15 mouse cellular contexts compared by ENCODE assay signal in genomic region chr11:98320806-98321676, GRCm38 (mm10). TPM values are rescaled to one million over a fixed set of nuclear protein-coding genes. Genes with fewer than 3 reads are reported as not detected.
DNase-seq lines count a peak whose midpoint lies in the region; ATAC-seq and TF ChIP-seq lines count a peak whose summit lies in the region.
"Had no signal": no experiment of that assay in that cellular context is flagged by ENCODE, and none has a peak within 500 bp of the region (broad histone marks: within the 10 kb centered on the region; RNA-seq: fewer than 3 reads in every experiment).

No protein-coding gene starts in this region.

- peak overlapping the region; percentile 84 for H3K27ac ChIP-seq in forebrain, postnatal 0 days (ENCODE audit: low read depth, low read length)
- H3K27ac ChIP-seq in neural tube, embryonic 14.5 days (ENCODE audit: low read depth, low read length), result peak overlapping the region; percentile 41
- H3K27ac ChIP-seq in liver, embryonic 12.5 days, result no peak overlapping the region
- H3K27ac ChIP-seq: heart, embryonic 10.5 days; limb, embryonic 10.5 days; lung, embryonic 15.5 days had no signal

- H3K9me3 ChIP-seq in forebrain, postnatal 0 days (ENCODE audit: low read length), result no peaks in the 10 kb centered on the region
- H3K9me3 ChIP-seq in neural tube, embryonic 14.5 days (ENCODE audit: control insufficient read depth, low read length), result no peaks in the 10 kb centered on the region
- H3K9me3 ChIP-seq in liver, embryonic 12.5 days (replicated peaks), result no peaks in the 10 kb centered on the region
- H3K9me3 ChIP-seq: heart, embryonic 10.5 days; limb, embryonic 10.5 days; lung, embryonic 15.5 days had no signal

- peak; percentile 32; the same call in 1 of the 2 replicates for ATAC-seq in forebrain, postnatal 0 days
- no peak for ATAC-seq in neural tube, embryonic 14.5 days (ENCODE audit: low read depth)
- no peak for ATAC-seq in liver, embryonic 12.5 days

- H3K4me1 ChIP-seq in forebrain, postnatal 0 days (ENCODE audit: insufficient read depth), result peaks cover 26% of the 10 kb centered on the region; the same call in 1 of the 2 replicates
- peaks cover 7% of the 10 kb centered on the region; the same call in 1 of the 2 replicates for H3K4me1 ChIP-seq in neural tube, embryonic 14.5 days (ENCODE audit: control insufficient read depth, insufficient read depth, low read length)
- no peaks in the 10 kb centered on the region for H3K4me1 ChIP-seq in liver, embryonic 12.5 days
- H3K4me1 ChIP-seq: heart, embryonic 10.5 days; limb, embryonic 10.5 days; lung, embryonic 15.5 days had no signal

- peak overlapping the region; percentile 17; the same call in 1 of the 2 replicates for H3K4me3 ChIP-seq in forebrain, postnatal 0 days (ENCODE audit: low read depth, low read length)
- H3K4me3 ChIP-seq in neural tube, embryonic 14.5 days (ENCODE audit: low read depth, low read length), result no peak overlapping the region
- H3K4me3 ChIP-seq in liver, embryonic 12.5 days, result no peak overlapping the region
- H3K4me3 ChIP-seq: heart, embryonic 10.5 days; limb, embryonic 10.5 days; lung, embryonic 15.5 days; myocyte had no signal

- peak overlapping the region; percentile 52 for H3K9ac ChIP-seq in forebrain, postnatal 0 days
- no peak overlapping the region for H3K9ac ChIP-seq in neural tube, embryonic 14.5 days (replicated peaks; ENCODE audit: low read depth, low read length)
- H3K9ac ChIP-seq in liver, embryonic 12.5 days, result no peak overlapping the region
- H3K9ac ChIP-seq: lung, embryonic 15.5 days had no signal

- H3K27me3 ChIP-seq in forebrain, postnatal 0 days (ENCODE audit: insufficient read depth, low read length), result peaks cover 31% of the 10 kb centered on the region
- H3K27me3 ChIP-seq in neural tube, embryonic 14.5 days (ENCODE audit: control insufficient read depth, insufficient read depth, low read length), result peaks cover 54% of the 10 kb centered on the region
- peaks cover 100% of the 10 kb centered on the region for H3K27me3 ChIP-seq in liver, embryonic 12.5 days (replicated peaks)

- DNase-seq in right cerebral cortex, postnatal 10 days (ENCODE audit: low spot score in 2 of 2), result peak; percentile 57 to 65
- no peak for DNase-seq in right cerebral cortex, adult 18-20 months
- peak; percentile 65 to 70 for DNase-seq in cerebellum, postnatal 25 days
- peak; percentile 80 for DNase-seq in forebrain, postnatal 0 days
- no peak for DNase-seq in lung, postnatal 4 days
- DNase-seq in urinary bladder, postnatal 25 days (ENCODE audit: low spot score), result no peak
- DNase-seq: kidney, postnatal 25 days had no signal

- peak overlapping the region; percentile 49 for H3K4me2 ChIP-seq in forebrain, postnatal 0 days (ENCODE audit: low read depth)
- peak overlapping the region; percentile 23; the same call in 1 of the 2 replicates for H3K4me2 ChIP-seq in neural tube, embryonic 14.5 days (ENCODE audit: low read depth, low read length)
- no peak overlapping the region for H3K4me2 ChIP-seq in liver, embryonic 12.5 days
- H3K4me2 ChIP-seq: lung, embryonic 15.5 days had no signal

- no peak for TF ChIP-seq CTCF in forebrain, postnatal 0 days (IDR thresholded peaks at IDR 0.05; ENCODE audit: low read depth)

- no peaks in the 10 kb centered on the region for H3K36me3 ChIP-seq in forebrain, postnatal 0 days (ENCODE audit: insufficient read depth)
- H3K36me3 ChIP-seq in neural tube, embryonic 14.5 days (ENCODE audit: control insufficient read depth, insufficient read depth, low read length), result no peaks in the 10 kb centered on the region
- no peaks in the 10 kb centered on the region for H3K36me3 ChIP-seq in liver, embryonic 12.5 days
- H3K36me3 ChIP-seq: limb, embryonic 10.5 days; lung, embryonic 15.5 days had no signal

- WGBS in forebrain, postnatal 0 days, result 2% methylated on average over 30 of the region's 30 CpGs
- under 1% methylated on average over 30 of the region's 30 CpGs for WGBS in neural tube, embryonic 14.5 days
- 3% methylated on average over 30 of the region's 30 CpGs for WGBS in liver, embryonic 12.5 days (ENCODE audit: insufficient replicate concordance)

RNA-seq across cellular contexts. Expression of gene Neurod2, which starts 8.4 kb away (rescaled TPM):
- 133 and 140 TPM in 2 replicates for total RNA-seq in forebrain, postnatal 0 days (2014; rRNA removed)
- polyA plus RNA-seq in forebrain, postnatal 0 days (2015; fragmentation: Nextera tagmentation; extraction: Ambion mirVana), result 74.9 and 77.3 TPM in 2 replicates
- polyA plus RNA-seq in neural tube, embryonic 14.5 days (2014; fragmentation: Nextera tagmentation; extraction: Ambion mirVana), result 25.3 and 25.5 TPM in 2 replicates
- not detected in 2 replicates for polyA plus RNA-seq in liver, embryonic 12.5 days (2016; fragmentation: Nextera tagmentation; extraction: Ambion mirVana)
- total RNA-seq: common myeloid progenitor, adult 5-6 weeks; ES-E14 had no signal
- polyA plus RNA-seq: heart, embryonic 10.5 days; limb, embryonic 10.5 days; lung, embryonic 15.5 days; myocyte had no signal

RNA-seq across cellular contexts. Expression of gene Ppp1r1b, which starts 27.2 kb away (rescaled TPM):
- total RNA-seq in forebrain, postnatal 0 days (2014; rRNA removed), result 19.4 and 32.5 TPM in 2 replicates
- 91.4 and 121 TPM in 2 replicates for polyA plus RNA-seq in forebrain, postnatal 0 days (2015; fragmentation: Nextera tagmentation; extraction: Ambion mirVana)
- polyA plus RNA-seq in neural tube, embryonic 14.5 days (2014; fragmentation: Nextera tagmentation; extraction: Ambion mirVana), result 1.3 and 2.4 TPM in 2 replicates
- polyA plus RNA-seq in liver, embryonic 12.5 days (2016; fragmentation: Nextera tagmentation; extraction: Ambion mirVana), result 0.10 TPM in 1 of 2 replicates, not detected in the other
- total RNA-seq: common myeloid progenitor, adult 5-6 weeks had no signal
- polyA plus RNA-seq: myocyte had no signal

RNA-seq across cellular contexts. Expression of gene Stard3, which starts 37.1 kb away (rescaled TPM):
- 36.2 and 39.4 TPM in 2 replicates for total RNA-seq in forebrain, postnatal 0 days (2014; rRNA removed)
- 31.6 and 32.2 TPM in 2 replicates for polyA plus RNA-seq in forebrain, postnatal 0 days (2015; fragmentation: Nextera tagmentation; extraction: Ambion mirVana)
- polyA plus RNA-seq in neural tube, embryonic 14.5 days (2014; fragmentation: Nextera tagmentation; extraction: Ambion mirVana), result 28.0 and 35.6 TPM in 2 replicates
- 18.0 and 18.9 TPM in 2 replicates for polyA plus RNA-seq in liver, embryonic 12.5 days (2016; fragmentation: Nextera tagmentation; extraction: Ambion mirVana)

Comparison
In these comparisons a context has a peak if more than half of its experiments do, and no peak if none do; other contexts are left out.
1. DNase-seq: peak in right cerebral cortex, postnatal 10 days (2 of 2), cerebellum, postnatal 25 days (2 of 2) and forebrain, postnatal 0 days (single experiment); none in right cerebral cortex, adult 18-20 months (single experiment), lung, postnatal 4 days (0 of 2) and urinary bladder, postnatal 25 days (single experiment).
2. RNA of gene Neurod2, which starts 8.4 kb away (polyA plus RNA-seq): 74.9 to 77.3 TPM in forebrain, postnatal 0 days and 25.3 to 25.5 TPM in neural tube, embryonic 14.5 days; not detected in liver, embryonic 12.5 days; every median in the first group is over 10 times any median in the second.
3. RNA of gene Ppp1r1b, which starts 27.2 kb away (polyA plus RNA-seq): 91.4 to 121 TPM in forebrain, postnatal 0 days; 1.3 to 2.4 TPM in neural tube, embryonic 14.5 days and 0.10 TPM in liver, embryonic 12.5 days; every median in the first group is over 10 times any median in the second.